Mouse (Mus musculus): ENCODE measurements at regions not wholly inside any gene's neighbourhood (a gene's known extent, or its start where the extent isn't known, plus 50 kb on each side); places are given as distances from the start of the nearest gene placed in this dataset.

GRCm38 (mm10) chr6:107708185-107708584 lies 178.6 kb downstream of the Lrrn1 start:
- Histone ChIP-seq H3K4me3 (ENCODE audit: low read depth, low read length) (no peak overlapping the region), H3K9me3 (ENCODE audit: control insufficient read depth) (no peaks in the 10 kb centered on the region), H3K36me3 (ENCODE audit: control insufficient read depth, insufficient read depth) (no peaks in the 10 kb centered on the region), H3K27me3 (replicated peaks; ENCODE audit: control insufficient read depth, insufficient read depth, low read length) (no peaks in the 10 kb centered on the region), H3K4me1 (replicated peaks; ENCODE audit: control insufficient read depth, insufficient read depth, low read length) (no peaks in the 10 kb centered on the region), H3K9ac (ENCODE audit: low read depth, low read length) (no peak overlapping the region), H3K4me2 (replicated peaks; ENCODE audit: low read depth) (no peak overlapping the region), H3K27ac (ENCODE audit: low read depth, low read length) (no peak overlapping the region)
- no peak for TF ChIP-seq CTCF (IDR thresholded peaks at IDR 0.05; ENCODE audit: low read depth)
- peak; percentile 91 for ATAC-seq
- 34% methylated on average over 2 of the region's 2 CpGs for whole genome bisulfite sequencing

- ATAC-seq, result peak; percentile 89
Measured at GRCm38 (mm10) chr6:107708608-107709007, 179.0 kb downstream of the Lrrn1 start.

GRCm38 (mm10) chr6:107710360-107710759 lies 180.8 kb downstream of the Lrrn1 start:
- no peak for ATAC-seq
- peak; percentile 30 for TF ChIP-seq CTCF (IDR thresholded peaks at IDR 0.05; ENCODE audit: low read depth)
- 84% methylated on average over 5 of the region's 5 CpGs for WGBS

More at GRCm38 (mm10) chr6:107708608-107709007, 179.0 kb downstream of the Lrrn1 start:
- H3K27me3 ChIP-seq (replicated peaks; ENCODE audit: control insufficient read depth, insufficient read depth, low read length), result no peaks in the 10 kb centered on the region
- 58% methylated on average over 1 of the region's 1 CpGs for WGBS
- no peak overlapping the region for H3K4me2 ChIP-seq (replicated peaks; ENCODE audit: low read depth)
- no peaks in the 10 kb centered on the region for H3K36me3 ChIP-seq (ENCODE audit: control insufficient read depth, insufficient read depth)
- no peak overlapping the region for H3K9ac ChIP-seq (ENCODE audit: low read depth, low read length)
- no peak for TF ChIP-seq CTCF (IDR thresholded peaks at IDR 0.05; ENCODE audit: low read depth)
- H3K27ac ChIP-seq (ENCODE audit: low read depth, low read length), result no peak overlapping the region
- H3K4me1 ChIP-seq (replicated peaks; ENCODE audit: control insufficient read depth, insufficient read depth, low read length), result no peaks in the 10 kb centered on the region
- H3K4me3 ChIP-seq (ENCODE audit: low read depth, low read length), result no peak overlapping the region
- H3K9me3 ChIP-seq (ENCODE audit: control insufficient read depth), result no peaks in the 10 kb centered on the region

GRCm38 (mm10) chr6:107711181-107712087 lies 181.9 kb downstream of the Lrrn1 start:
- no peak for TF ChIP-seq CTCF (IDR thresholded peaks at IDR 0.05; ENCODE audit: low read depth)
- no peaks in the 10 kb centered on the region for H3K4me1 ChIP-seq (replicated peaks; ENCODE audit: control insufficient read depth, insufficient read depth, low read length)
- H3K27me3 ChIP-seq (replicated peaks; ENCODE audit: control insufficient read depth, insufficient read depth, low read length), result no peaks in the 10 kb centered on the region
- 56% methylated on average over 22 of the region's 22 CpGs for WGBS
- no peak overlapping the region for H3K4me2 ChIP-seq (replicated peaks; ENCODE audit: low read depth)
- no peak overlapping the region for H3K4me3 ChIP-seq (ENCODE audit: low read depth, low read length)
- H3K9me3 ChIP-seq (ENCODE audit: control insufficient read depth), result no peaks in the 10 kb centered on the region
- no peak for ATAC-seq
- H3K27ac ChIP-seq (ENCODE audit: low read depth, low read length), result no peak overlapping the region
- H3K9ac ChIP-seq (ENCODE audit: low read depth, low read length), result no peak overlapping the region
- H3K36me3 ChIP-seq (ENCODE audit: control insufficient read depth, insufficient read depth), result no peaks in the 10 kb centered on the region

More at GRCm38 (mm10) chr6:107710360-107710759, 180.8 kb downstream of the Lrrn1 start:
- no peaks in the 10 kb centered on the region for H3K36me3 ChIP-seq (ENCODE audit: control insufficient read depth, insufficient read depth)
- H3K9me3 ChIP-seq (ENCODE audit: control insufficient read depth), result no peaks in the 10 kb centered on the region
- H3K9ac ChIP-seq (ENCODE audit: low read depth, low read length), result no peak overlapping the region
- no peak overlapping the region for H3K27ac ChIP-seq (ENCODE audit: low read depth, low read length)
- H3K4me2 ChIP-seq (replicated peaks; ENCODE audit: low read depth), result no peak overlapping the region
- no peak overlapping the region for H3K4me3 ChIP-seq (ENCODE audit: low read depth, low read length)
- H3K27me3 ChIP-seq (replicated peaks; ENCODE audit: control insufficient read depth, insufficient read depth, low read length), result no peaks in the 10 kb centered on the region
- no peaks in the 10 kb centered on the region for H3K4me1 ChIP-seq (replicated peaks; ENCODE audit: control insufficient read depth, insufficient read depth, low read length)

- TF ChIP-seq CTCF (IDR thresholded peaks at IDR 0.05; ENCODE audit: low read depth), result no peak
- no peaks in the 10 kb centered on the region for H3K36me3 ChIP-seq (ENCODE audit: control insufficient read depth, insufficient read depth)
- no peak overlapping the region for H3K9ac ChIP-seq (ENCODE audit: low read depth, low read length)
- H3K4me2 ChIP-seq (replicated peaks; ENCODE audit: low read depth), result no peak overlapping the region
- no peaks in the 10 kb centered on the region for H3K27me3 ChIP-seq (replicated peaks; ENCODE audit: control insufficient read depth, insufficient read depth, low read length)
- no peak for ATAC-seq
- H3K4me1 ChIP-seq (replicated peaks; ENCODE audit: control insufficient read depth, insufficient read depth, low read length), result no peaks in the 10 kb centered on the region
- no peak overlapping the region for H3K27ac ChIP-seq (ENCODE audit: low read depth, low read length)
- H3K4me3 ChIP-seq (ENCODE audit: low read depth, low read length), result no peak overlapping the region
- 38% methylated on average over 6 of the region's 6 CpGs for WGBS
- no peaks in the 10 kb centered on the region for H3K9me3 ChIP-seq (ENCODE audit: control insufficient read depth)
Measured at GRCm38 (mm10) chr6:107713051-107713450, 183.5 kb downstream of the Lrrn1 start.

GRCm38 (mm10) chr6:107717194-107717593 lies 187.6 kb downstream of the Lrrn1 start:
- Histone ChIP-seq H3K27me3 (replicated peaks; ENCODE audit: control insufficient read depth, insufficient read depth, low read length) (no peaks in the 10 kb centered on the region), H3K36me3 (ENCODE audit: control insufficient read depth, insufficient read depth) (no peaks in the 10 kb centered on the region), H3K27ac (ENCODE audit: low read depth, low read length) (no peak overlapping the region), H3K9ac (ENCODE audit: low read depth, low read length) (no peak overlapping the region), H3K4me1 (replicated peaks; ENCODE audit: control insufficient read depth, insufficient read depth, low read length) (no peaks in the 10 kb centered on the region), H3K4me2 (replicated peaks; ENCODE audit: low read depth) (no peak overlapping the region), H3K4me3 (ENCODE audit: low read depth, low read length) (no peak overlapping the region), H3K9me3 (ENCODE audit: control insufficient read depth) (no peaks in the 10 kb centered on the region)
- 90% methylated on average over 2 of the region's 2 CpGs for WGBS
- no peak for TF ChIP-seq CTCF (IDR thresholded peaks at IDR 0.05; ENCODE audit: low read depth)
- no peak for ATAC-seq

All from intestine, postnatal 0 days (tissue).